Mouse (Mus musculus): Measurements from ENCODE around the gene Aqp5.

Gene Aqp5

DNA sequence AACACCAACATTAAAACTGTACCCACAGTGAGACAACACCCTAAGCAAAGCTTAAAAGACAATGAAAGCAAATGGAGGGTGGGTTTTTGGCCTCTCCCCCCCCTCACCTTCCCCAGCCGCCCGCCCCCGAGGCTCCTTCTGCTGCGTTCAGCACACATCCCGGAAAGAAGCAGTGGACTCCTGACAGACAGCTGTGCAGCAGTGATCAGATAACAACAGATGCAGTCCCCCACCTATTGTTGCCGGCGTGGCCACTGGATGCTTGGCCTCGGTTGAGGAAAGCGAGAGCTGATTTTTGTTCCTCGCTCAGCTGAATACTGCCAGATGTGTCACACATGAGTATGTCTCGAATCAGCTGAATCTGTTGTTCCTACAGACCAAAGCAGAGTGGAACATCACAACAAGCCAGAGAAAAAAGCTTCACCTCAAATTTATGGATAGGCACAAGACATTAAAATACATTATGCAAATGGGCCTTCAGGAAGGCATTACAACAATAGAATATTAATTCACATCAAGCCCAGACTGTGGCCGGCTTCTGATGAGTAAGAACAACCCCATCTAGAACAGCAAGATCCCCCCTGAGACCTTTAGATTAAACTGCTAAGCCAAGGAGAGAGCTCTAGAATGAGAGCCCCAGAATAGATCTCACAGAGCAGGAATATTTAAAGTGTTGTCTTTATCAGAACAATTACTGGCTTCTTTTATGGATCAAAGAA lies 47.0 kb downstream of the Aqp5 start:
- DNase-seq (ENCODE audit: low spot score): no peak

DNA sequence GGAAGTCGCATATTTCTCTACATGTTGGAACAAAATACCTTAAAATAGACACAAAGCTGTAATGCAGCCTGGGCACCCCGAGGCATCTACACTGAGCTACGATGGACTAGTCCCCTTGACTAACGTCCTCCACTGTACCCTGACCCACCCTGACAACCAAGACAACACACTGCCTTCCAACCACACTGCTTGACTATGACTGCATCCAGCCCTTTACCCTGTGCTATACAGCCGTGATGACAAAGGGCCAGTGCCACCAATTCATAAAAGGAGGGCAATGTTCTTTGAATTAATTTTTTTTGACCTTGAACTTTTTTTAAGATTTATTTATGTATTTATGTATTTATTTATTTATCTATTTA lies 47.5 kb downstream of the Aqp5 start:
- no peak for DNase-seq (ENCODE audit: low spot score)

DNA sequence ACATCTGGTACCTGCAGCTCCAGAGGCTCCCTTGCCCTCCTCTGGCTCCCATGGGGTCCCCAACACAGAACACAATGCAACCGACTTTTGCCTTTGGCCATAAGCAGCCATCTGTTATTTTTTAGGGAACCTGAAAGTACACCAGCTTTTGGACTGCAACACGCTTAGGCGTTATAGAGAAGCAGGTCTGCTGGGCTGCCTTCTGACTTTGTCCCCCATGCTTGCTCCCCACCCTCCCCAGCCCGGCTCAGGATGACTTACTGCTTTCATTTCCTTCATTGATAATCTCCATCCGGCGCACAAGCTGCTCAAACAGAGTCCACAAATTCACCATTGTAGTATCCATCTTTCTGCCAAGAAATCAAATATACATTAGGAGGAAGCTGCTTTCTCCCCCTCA lies 52.0 kb downstream of the Aqp5 start:
- DNase-seq (ENCODE audit: low spot score): no peak

DNA sequence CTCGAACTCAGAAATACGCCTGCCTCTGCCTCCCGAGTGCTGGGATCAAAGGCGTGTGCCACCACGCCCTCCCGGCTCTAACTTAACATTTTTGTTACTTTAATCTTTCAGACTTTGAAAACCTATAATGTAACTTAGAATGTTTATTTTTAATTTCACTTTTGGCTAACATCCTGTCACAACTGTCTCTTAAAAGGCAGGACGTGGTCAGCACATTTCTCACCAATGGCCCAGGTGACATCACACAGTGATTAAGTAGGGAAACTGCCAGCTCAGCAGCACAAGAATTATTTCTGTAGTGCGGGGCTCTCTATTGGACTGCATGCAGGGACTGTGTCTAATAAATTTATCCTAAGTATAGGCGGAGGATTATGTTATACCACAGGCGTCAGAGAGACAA lies 53.2 kb downstream of the Aqp5 start:
- DNase-seq (ENCODE audit: low spot score): no peak

Data from retina, embryonic 14.5 days (tissue).